Mouse (Mus musculus) hindbrain, embryonic 16.5 days (tissue): ENCODE measurements around the gene Atp13a3. TPM values are rescaled to one million over a fixed set of nuclear protein-coding genes. Genes with fewer than 3 reads are reported as not detected.

Experiments
- ATAC-seq: fragments of 200-750 bp; cut with Nextera tagmentation; 2 replicates; pipeline ENCODE4 v1.8.0; 2017; ENCODE audit warnings: moderate TSS enrichment, moderate library complexity
- H3K27ac ChIP-seq: fragments of 300-500 bp; sonication (generic); 2 replicates; pipeline ENCODE4 v1.5.1; 2014; ENCODE audit warnings: low read depth, mild to moderate bottlenecking, control low read depth, low read length, moderate library complexity
- H3K27me3 ChIP-seq: fragments of 300-500 bp; sonication (generic); replicated peaks from 2 replicates; pipeline ENCODE4 v1.6.1; 2014; ENCODE audit warnings: low read length; ENCODE audit not compliant: control insufficient read depth, insufficient read depth
- H3K36me3 ChIP-seq: fragments of 300-500 bp; sonication (generic); 2 replicates; pipeline ENCODE4 v1.6.1; 2014; ENCODE audit warnings: mild to moderate bottlenecking, low read length, moderate library complexity, mixed read lengths; ENCODE audit not compliant: control insufficient read depth, insufficient read depth
- H3K4me1 ChIP-seq: fragments of 300-500 bp; sonication (generic); 2 replicates; pipeline ENCODE4 v1.6.1; 2014; ENCODE audit warnings: low read depth, low read length; ENCODE audit not compliant: control insufficient read depth, insufficient read depth
- H3K4me2 ChIP-seq: fragments of 300-500 bp; sonication (generic); 2 replicates; pipeline ENCODE4 v1.6.1; 2014; ENCODE audit warnings: mild to moderate bottlenecking, low read length, control low read depth, moderate library complexity
- H3K4me3 ChIP-seq: fragments of 300-500 bp; sonication (generic); 2 replicates; pipeline ENCODE4 v1.5.1; 2014; ENCODE audit warnings: mild to moderate bottlenecking, low read length, control low read depth, moderate library complexity
- H3K9ac ChIP-seq: fragments of 300-500 bp; sonication (generic); 2 replicates; pipeline ENCODE4 v1.6.1; 2014; ENCODE audit warnings: low read depth, mild to moderate bottlenecking, control low read depth, low read length, moderate library complexity
- H3K9me3 ChIP-seq: fragments of 300-500 bp; sonication (generic); 2 replicates; pipeline ENCODE4 v1.6.1; 2014; ENCODE audit warnings: mild to moderate bottlenecking, low read length, moderate library complexity; ENCODE audit not compliant: control insufficient read depth
- WGBS: fragments of 180-500 bp; shearing (Covaris S2); extraction: QIAGEN DNeasy Blood & Tissue Kit; methylation state at CpG from one replicate; pipeline ENCODE4 v1.1.7; 2014; 5-methylcytosine and 5-hydroxymethylcytosine counted together
- polyA plus RNA-seq: library from polyadenylated mRNA; unstranded; fragments of >200 nt; fragmentation: Nextera tagmentation; extraction: Ambion mirVana; gene quantifications from 2 replicates; pipeline ENCODE4 v1.2.1, GENCODE M21; 2015

Atp13a3 gene
- polyA plus RNA-seq, 1 experiment from 2014 or later, result 5.7 TPM

GRCm38 (mm10) chr16:30425980-30426379, 20.2 kb upstream of the Atp13a3 start:
- Histone ChIP-seq H3K4me3 (no peak overlapping the region), H3K36me3 (no peaks in the 10 kb centered on the region), H3K4me1 (no peaks in the 10 kb centered on the region), H3K27ac (no peak overlapping the region), H3K4me2 (no peak overlapping the region), H3K27me3 (no peaks in the 10 kb centered on the region), H3K9me3 (no peaks in the 10 kb centered on the region), H3K9ac (no peak overlapping the region)
- WGBS, result 81% methylated on average over 1 of the region's 1 CpGs
- ATAC-seq, result no peak

DNA sequence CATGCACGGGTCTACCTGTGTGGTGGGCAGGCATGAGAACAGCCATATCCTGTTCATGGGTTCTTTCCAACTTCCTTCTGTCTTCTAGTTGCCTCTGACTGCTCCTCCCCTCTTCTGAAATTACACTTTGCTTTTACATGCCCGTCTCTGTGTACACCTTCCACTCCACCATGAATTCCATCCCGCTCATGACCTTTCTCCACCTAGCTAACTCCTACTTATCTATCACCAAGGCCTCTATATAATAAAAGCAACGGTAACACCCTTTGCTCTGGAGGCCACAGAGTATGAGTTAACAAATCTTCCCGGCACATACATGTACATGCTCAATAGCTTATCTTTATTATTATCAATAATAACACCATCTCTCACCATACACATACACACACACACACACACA, 18.3 kb upstream of the Atp13a3 start:
- 86% methylated on average over 5 of the region's 5 CpGs for WGBS
- H3K4me3 ChIP-seq, result no peak overlapping the region
- no peak for ATAC-seq
- H3K9ac ChIP-seq, result no peak overlapping the region
- H3K4me1 ChIP-seq, result no peaks in the 10 kb centered on the region
- no peaks in the 10 kb centered on the region for H3K9me3 ChIP-seq
- H3K36me3 ChIP-seq, result no peaks in the 10 kb centered on the region
- no peaks in the 10 kb centered on the region for H3K27me3 ChIP-seq
- no peak overlapping the region for H3K4me2 ChIP-seq
- no peak overlapping the region for H3K27ac ChIP-seq

DNA sequence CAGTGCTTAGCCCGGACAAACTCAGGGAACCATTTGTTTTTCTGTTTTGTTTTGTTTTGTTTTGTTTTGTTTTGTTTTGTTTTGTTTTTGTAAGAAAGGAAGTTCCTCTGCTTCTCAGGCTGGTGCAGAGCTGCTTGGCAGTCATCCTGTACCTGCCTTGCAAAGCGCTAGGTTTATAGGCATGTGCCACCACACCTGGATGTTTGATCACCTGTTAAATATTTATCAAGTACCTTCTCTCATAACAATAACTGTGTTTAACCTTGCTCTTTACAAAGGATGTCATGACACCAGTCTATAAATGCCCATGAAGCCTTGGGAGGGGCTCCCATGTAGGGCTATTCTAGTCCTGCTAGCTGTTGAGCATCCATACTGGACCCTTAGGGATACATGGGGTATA, 10.9 kb upstream of the Atp13a3 start:
- Histone ChIP-seq H3K9ac (no peak overlapping the region), H3K4me2 (no peak overlapping the region), H3K36me3 (no peaks in the 10 kb centered on the region), H3K27ac (no peak overlapping the region), H3K27me3 (no peaks in the 10 kb centered on the region), H3K9me3 (no peaks in the 10 kb centered on the region), H3K4me1 (no peaks in the 10 kb centered on the region), H3K4me3 (no peak overlapping the region)
- ATAC-seq, result no peak
- 85% methylated on average over 2 of the region's 2 CpGs for WGBS

DNA sequence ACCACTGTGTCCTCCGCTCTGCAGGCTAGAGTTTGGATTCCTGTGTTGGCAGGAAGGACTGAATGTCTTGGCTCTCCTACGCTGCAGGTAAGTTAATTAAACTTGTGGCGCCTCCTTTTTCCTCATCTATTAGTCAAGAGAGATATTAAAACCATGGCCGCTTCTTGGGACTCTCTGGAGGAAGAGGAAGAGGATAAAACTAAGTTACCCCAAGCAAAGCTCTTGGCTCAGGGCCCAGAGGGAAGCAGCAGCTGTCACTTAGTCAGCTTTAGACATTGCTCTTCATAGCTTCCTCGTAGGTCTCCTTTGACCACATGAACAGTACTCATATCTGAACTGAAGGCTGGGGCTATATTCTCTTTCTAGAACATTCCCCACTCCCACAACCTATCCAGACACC, 10.5 kb upstream of the Atp13a3 start:
- WGBS, result 74% methylated on average over 5 of the region's 5 CpGs
- Histone ChIP-seq H3K4me1 (no peaks in the 10 kb centered on the region), H3K4me3 (no peak overlapping the region), H3K27me3 (no peaks in the 10 kb centered on the region), H3K27ac (no peak overlapping the region), H3K4me2 (no peak overlapping the region), H3K9ac (no peak overlapping the region), H3K9me3 (no peaks in the 10 kb centered on the region), H3K36me3 (no peaks in the 10 kb centered on the region)
- no peak for ATAC-seq

DNA sequence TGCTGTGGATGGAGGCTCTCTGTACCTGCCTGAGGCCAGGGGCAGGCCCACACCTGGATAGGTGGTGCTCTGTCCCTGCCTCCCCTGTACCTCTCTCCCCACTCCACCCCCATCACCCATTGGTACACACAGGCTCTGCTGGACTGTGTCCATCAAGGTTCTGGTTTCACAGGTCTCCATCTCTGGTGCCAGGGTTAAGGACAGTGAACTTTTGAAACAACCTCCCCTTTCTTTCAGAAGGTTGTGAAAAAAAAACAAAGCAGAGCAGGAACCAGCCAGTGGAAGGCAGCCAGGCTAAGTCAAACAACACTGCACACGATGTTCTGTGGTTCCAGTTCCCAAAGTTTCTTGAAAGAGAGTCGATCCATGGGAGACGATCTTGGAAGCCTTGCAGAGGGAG, 6.9 kb upstream of the Atp13a3 start:
- H3K4me3 ChIP-seq, result no peak overlapping the region
- H3K27ac ChIP-seq, result no peak overlapping the region
- no peak overlapping the region for H3K4me2 ChIP-seq
- ATAC-seq, result no peak
- no peaks in the 10 kb centered on the region for H3K9me3 ChIP-seq
- no peaks in the 10 kb centered on the region for H3K36me3 ChIP-seq
- 76% methylated on average over 3 of the region's 3 CpGs for WGBS
- no peak overlapping the region for H3K9ac ChIP-seq
- H3K27me3 ChIP-seq, result no peaks in the 10 kb centered on the region
- no peaks in the 10 kb centered on the region for H3K4me1 ChIP-seq

DNA sequence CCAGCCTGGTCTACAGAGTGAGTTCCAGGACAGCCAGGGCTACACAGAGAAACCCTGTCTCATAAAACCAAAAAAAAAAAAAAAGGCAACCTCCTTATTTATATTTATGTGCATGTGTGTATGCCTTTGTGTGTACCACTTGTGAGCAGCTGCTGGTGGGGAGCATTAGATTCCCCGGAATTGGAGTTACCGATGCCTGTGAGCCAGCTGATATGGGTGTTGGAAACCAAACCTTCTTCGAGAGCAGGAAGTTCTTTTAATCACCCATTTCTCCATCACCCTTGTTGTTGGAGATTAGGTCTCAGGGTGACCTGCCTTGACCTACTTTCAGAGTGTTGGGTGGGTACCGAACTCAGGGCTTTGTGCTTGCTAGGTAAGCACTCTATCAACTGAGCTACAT, 5.1 kb upstream of the Atp13a3 start:
- Histone ChIP-seq H3K4me3 (no peak overlapping the region), H3K4me1 (no peaks in the 10 kb centered on the region), H3K27me3 (no peaks in the 10 kb centered on the region), H3K9ac (no peak overlapping the region), H3K4me2 (no peak overlapping the region), H3K9me3 (no peaks in the 10 kb centered on the region), H3K27ac (no peak overlapping the region), H3K36me3 (no peaks in the 10 kb centered on the region)
- ATAC-seq, result no peak
- 95% methylated on average over 4 of the region's 4 CpGs for WGBS

GRCm38 (mm10) chr16:30407513-30407912, 1.7 kb upstream of the Atp13a3 start:
- Histone ChIP-seq H3K27ac (no peak overlapping the region), H3K36me3 (no peaks in the 10 kb centered on the region), H3K9ac (no peak overlapping the region), H3K4me2 (no peak overlapping the region), H3K9me3 (no peaks in the 10 kb centered on the region), H3K4me3 (no peak overlapping the region), H3K4me1 (no peaks in the 10 kb centered on the region), H3K27me3 (no peaks in the 10 kb centered on the region)
- WGBS, result 78% methylated on average over 2 of the region's 2 CpGs
- ATAC-seq, result no peak

DNA sequence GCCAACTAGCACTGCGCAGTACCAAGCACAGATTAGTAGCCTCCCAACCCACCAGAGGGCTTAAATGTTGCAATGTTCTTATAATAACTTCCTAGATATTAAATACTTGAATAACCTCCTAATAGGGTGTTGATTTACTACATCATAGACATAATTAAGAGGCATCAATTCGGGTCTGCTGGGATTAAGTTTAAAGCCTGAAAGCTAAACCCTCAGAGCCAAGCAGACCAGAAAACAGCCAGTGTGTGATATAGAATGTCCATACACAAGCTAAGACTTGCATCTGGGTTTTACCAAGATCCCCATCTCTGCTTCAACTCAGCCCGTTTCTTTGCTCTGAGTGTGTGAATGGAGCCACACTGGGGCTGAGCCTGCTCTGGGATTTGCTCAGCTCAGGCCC, 2.2 kb downstream of the Atp13a3 start:
- Histone ChIP-seq H3K4me2 (no peak overlapping the region), H3K9me3 (no peaks in the 10 kb centered on the region), H3K27ac (no peak overlapping the region), H3K9ac (no peak overlapping the region), H3K27me3 (no peaks in the 10 kb centered on the region), H3K4me1 (no peaks in the 10 kb centered on the region), H3K36me3 (no peaks in the 10 kb centered on the region), H3K4me3 (no peak overlapping the region)
- ATAC-seq, result no peak
- WGBS, result 88% methylated on average over 3 of the region's 3 CpGs

DNA sequence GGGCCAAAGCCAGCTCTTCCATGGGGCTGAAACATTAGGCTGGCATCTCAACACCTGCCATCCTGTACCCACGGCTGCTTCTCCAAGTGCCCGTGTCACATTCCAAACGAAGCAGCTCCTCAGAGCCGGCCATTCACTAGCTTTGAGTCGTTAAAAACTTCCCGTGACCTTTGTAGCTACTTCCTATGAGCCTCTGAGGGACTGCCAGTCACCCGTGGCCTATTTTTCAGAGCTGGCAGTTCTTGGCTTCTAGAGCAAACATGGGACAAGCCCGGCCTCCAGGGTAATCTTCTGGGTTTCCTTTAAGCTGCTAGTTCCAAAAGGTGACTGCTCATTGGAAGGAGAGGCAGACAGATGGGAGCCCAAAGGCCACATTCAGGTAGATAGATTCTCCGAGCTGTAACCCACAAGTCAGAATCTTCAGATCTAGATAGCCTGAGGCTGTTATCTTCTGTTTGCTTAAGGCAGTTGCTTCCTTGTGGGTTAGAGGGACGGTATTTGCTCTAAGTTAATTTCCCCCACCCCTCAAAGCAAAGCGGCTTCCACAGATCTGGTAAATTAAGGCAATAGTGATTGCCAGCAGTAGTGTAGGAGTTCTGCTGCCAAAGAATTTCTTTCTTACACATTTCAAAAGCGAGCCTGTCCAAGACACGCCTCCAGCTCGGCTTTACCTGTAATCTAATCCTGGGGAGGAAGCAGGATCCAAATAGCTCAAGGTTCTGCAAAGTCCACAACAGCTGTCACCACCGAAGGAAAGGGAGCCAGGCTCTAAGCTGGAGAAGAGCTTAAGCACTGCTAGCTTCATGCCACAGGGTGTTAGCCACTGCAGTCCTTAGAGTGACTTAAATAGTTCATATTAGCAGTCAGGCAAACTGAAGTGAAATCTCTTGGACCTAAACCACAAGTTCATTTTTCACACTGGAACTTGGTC, 8.4 kb downstream of the Atp13a3 start:
- H3K4me1 ChIP-seq, result no peaks in the 10 kb centered on the region
- no peak overlapping the region for H3K4me3 ChIP-seq
- H3K27ac ChIP-seq, result no peak overlapping the region
- H3K27me3 ChIP-seq, result no peaks in the 10 kb centered on the region
- H3K4me2 ChIP-seq, result no peak overlapping the region
- WGBS, result 56% methylated on average over 15 of the region's 15 CpGs
- 0 out of 2 replicates have a peak, but pooled peaks cover 5% of the 10 kb centered on the region for H3K9me3 ChIP-seq
- no peak for ATAC-seq
- H3K9ac ChIP-seq, result no peak overlapping the region
- H3K36me3 ChIP-seq, result no peaks in the 10 kb centered on the region
